Mouse (Mus musculus): ENCODE results near the gene Olfr917.

The Olfr917 gene

GRCm38 (mm10) chr9:38665742-38666141 lies at the start of gene Olfr917:
Gene Olfr917 (minus strand): TSS chr9:38665842.
- DNase-seq, result no peak

- DNase-seq, result no peak
These were observed 8.9 kb upstream of the Olfr917 start, which contains the start of gene Olfr918 for GRCm38 (mm10) chr9:38674501-38674900. Gene Olfr918 (minus strand): TSS chr9:38674601.

DNA sequence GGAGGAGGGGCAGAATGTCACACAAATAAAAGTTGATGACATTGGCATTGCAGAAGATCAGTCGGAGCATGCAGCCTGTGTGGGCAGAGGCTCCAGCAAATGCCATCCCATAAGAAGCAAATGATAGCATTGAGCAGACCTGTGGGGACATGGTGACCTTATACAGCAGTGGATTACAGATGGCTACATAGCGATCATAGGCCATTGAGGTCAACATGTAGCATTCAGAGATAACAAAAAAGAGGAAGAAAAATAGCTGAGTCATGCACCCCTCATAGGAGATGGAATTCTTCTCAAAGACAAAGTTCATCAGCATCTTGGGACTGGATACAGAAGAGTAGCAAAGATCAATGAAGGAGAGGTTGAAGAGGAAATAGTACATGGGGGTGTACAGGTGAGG lies 7.2 kb upstream of the Olfr917 start:
- DNase-seq, result no peak

GRCm38 (mm10) chr9:38659775-38660174 lies 5.9 kb downstream of the Olfr917 start, which contains the start of gene Olfr916:
Gene Olfr916 (minus strand): TSS chr9:38659875.
- no peak for DNase-seq

DNA sequence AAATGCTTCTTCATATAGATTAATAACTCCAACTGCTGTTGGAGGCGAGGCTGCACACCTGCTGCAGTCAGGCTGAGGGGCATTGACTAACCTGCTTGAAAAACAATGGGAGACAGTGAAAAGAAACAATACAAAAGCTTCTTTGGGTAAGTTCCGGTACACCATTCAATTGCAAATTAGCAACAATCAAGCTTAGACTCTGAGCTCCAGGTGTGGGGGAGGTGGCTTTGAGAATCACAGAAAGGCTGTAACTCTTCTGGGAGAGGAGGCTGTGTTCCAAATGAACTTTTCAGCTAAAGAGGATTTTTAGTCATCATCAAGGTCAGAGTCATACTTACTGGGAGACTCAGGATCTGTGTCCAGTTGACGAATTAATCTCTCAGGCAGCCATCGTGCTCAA lies 33.2 kb downstream of the Olfr917 start:
- DNase-seq, result no peak
